Mouse (Mus musculus) MEL (cell line): ENCODE measurements at regions not wholly inside any gene's neighbourhood (a gene's known extent, or its start where the extent isn't known, plus 50 kb on each side); places are given as distances from the start of the nearest gene placed in this dataset.

Experiments used
- DNase-seq: peaks from one replicate; pipeline ENCODE4 v3.0.0; 2011; ENCODE audit warnings: low read depth, low spot score
- H3K27ac ChIP-seq: 2 replicates; pipeline ENCODE4 v1.5.1; 2012; ENCODE audit warnings: low read depth, mild to moderate bottlenecking, control low read depth, low read length, moderate library complexity; ENCODE audit not compliant: control insufficient read depth
- H3K27me3 ChIP-seq, 2 experiments: fragments of 150-350 bp in 1 of 2; sonication (generic) in 1 of 2; 2 replicates each; pipeline ENCODE4 v1.6.1; 2012; ENCODE audit warnings: low read length in 2 of 2, mild to moderate bottlenecking in 2 of 2, improper control_type of control experiment in 1 of 2, moderate library complexity in 1 of 2; ENCODE audit not compliant: insufficient read depth in 2 of 2, control insufficient read depth in 1 of 2
- H3K36me3 ChIP-seq, 2 experiments: 2 replicates each; pipeline ENCODE4 v1.6.1; 2012 to 2014; ENCODE audit warnings: low read length in 2 of 2, improper control_type of control experiment in 1 of 2, inconsistent platforms in 1 of 2, mild to moderate bottlenecking in 1 of 2; ENCODE audit not compliant: insufficient read depth in 2 of 2, control insufficient read depth in 1 of 2
- H3K4me1 ChIP-seq, 2 experiments: fragments of 150-350 bp in 1 of 2; sonication (generic) in 1 of 2; 2 replicates each; pipeline ENCODE4 v1.6.1; 2012; ENCODE audit warnings: low read length in 2 of 2, improper control_type of control experiment in 1 of 2, mild to moderate bottlenecking in 1 of 2; ENCODE audit not compliant: insufficient read depth in 2 of 2, control insufficient read depth in 1 of 2
- H3K4me3 ChIP-seq, 2 experiments: fragments of 150-350 bp in 1 of 2; sonication (generic) in 1 of 2; 2 replicates each; pipeline ENCODE4 v1.5.1; 2012; ENCODE audit warnings: low read depth in 2 of 2, low read length in 2 of 2, mild to moderate bottlenecking in 2 of 2, moderate library complexity in 2 of 2, control low read depth in 1 of 2, improper control_type of control experiment in 1 of 2; ENCODE audit not compliant: control insufficient read depth in 1 of 2, insufficient read depth in 1 of 2
- H3K79me2 ChIP-seq: 2 replicates; pipeline ENCODE4 v1.6.1; 2012; ENCODE audit warnings: mild to moderate bottlenecking, low read length, moderate library complexity; ENCODE audit not compliant: control insufficient read depth, poor library complexity, insufficient read depth
- H3K9ac ChIP-seq: 2 replicates; pipeline ENCODE4 v1.6.1; 2012; ENCODE audit warnings: low read depth, mild to moderate bottlenecking, control low read depth, low read length, moderate library complexity; ENCODE audit not compliant: control insufficient read depth, poor library complexity, severe bottlenecking
- H3K9me3 ChIP-seq: fragments of 150-350 bp; sonication (generic); replicated peaks from 2 replicates; pipeline ENCODE4 v1.6.1; 2012; ENCODE audit warnings: mild to moderate bottlenecking, low read length, improper control_type of control experiment, moderate library complexity; ENCODE audit not compliant: insufficient read depth
- CHD1 ChIP-seq: IDR thresholded peaks from 2 replicates; pipeline ENCODE4 v1.6.1; 2012; ENCODE audit warnings: low read depth, mild to moderate bottlenecking, inconsistent platforms, low read length, improper control_type of control experiment
- CHD2 ChIP-seq: IDR thresholded peaks from 2 replicates; pipeline ENCODE4 v1.6.1; 2011; ENCODE audit warnings: low read length, improper control_type of control experiment
- CTCF ChIP-seq, 3 experiments: IDR thresholded peaks in 2 of 3; conservative IDR thresholded peaks in 1 of 3; 2 replicates each; pipeline ENCODE4 v1.5.1; 2011 to 2012; ENCODE audit warnings: low read length in 3 of 3, low read depth in 2 of 3, mild to moderate bottlenecking in 2 of 3, improper control_type of control experiment in 1 of 3, inconsistent platforms in 1 of 3, mixed read lengths in 1 of 3, moderate library complexity in 1 of 3; ENCODE audit not compliant: control insufficient read depth in 1 of 3, insufficient read depth in 1 of 3, poor library complexity in 1 of 3, severe bottlenecking in 1 of 3
- ETS1 ChIP-seq: IDR thresholded peaks from 2 replicates; pipeline ENCODE4 v1.6.1; 2012; ENCODE audit warnings: low read depth, mild to moderate bottlenecking, inconsistent platforms, low read length, improper control_type of control experiment, moderate library complexity
- GATA1 ChIP-seq: IDR thresholded peaks from 2 replicates; pipeline ENCODE4 v1.6.1; 2011; ENCODE audit warnings: low read depth, low read length, improper control_type of control experiment
- HCFC1 ChIP-seq: IDR thresholded peaks from 2 replicates; pipeline ENCODE4 v1.6.1; 2012; ENCODE audit warnings: low read depth, mild to moderate bottlenecking, inconsistent platforms, low read length, improper control_type of control experiment, moderate library complexity
- JUND ChIP-seq: IDR thresholded peaks from 2 replicates; pipeline ENCODE4 v1.6.1; 2011; ENCODE audit warnings: low read depth, mild to moderate bottlenecking, improper control_type of control experiment, low read length
- KAT2A ChIP-seq: conservative IDR thresholded peaks from 2 replicates; pipeline ENCODE4 v1.6.1; 2012; ENCODE audit warnings: low read depth, low read length, improper control_type of control experiment, inconsistent platforms
- MAX ChIP-seq: IDR thresholded peaks from 2 replicates; pipeline ENCODE4 v1.6.1; 2011; ENCODE audit warnings: low read length, improper control_type of control experiment
- MAZ ChIP-seq: IDR thresholded peaks from 2 replicates; pipeline ENCODE4 v1.6.1; 2012; ENCODE audit warnings: low read depth, mild to moderate bottlenecking, inconsistent platforms, low read length, improper control_type of control experiment
- MXI1 ChIP-seq: IDR thresholded peaks from 2 replicates; pipeline ENCODE4 v1.6.1; 2011; ENCODE audit warnings: mild to moderate bottlenecking, low read depth, low read length, improper control_type of control experiment
- NELFE ChIP-seq: IDR thresholded peaks from 2 replicates; pipeline ENCODE4 v1.6.1; 2011; ENCODE audit warnings: low read depth, low read length, improper control_type of control experiment
- POLR2A ChIP-seq, 2 experiments: IDR thresholded peaks; 2 replicates each; pipeline ENCODE4 v1.6.1; 2011 to 2012; ENCODE audit warnings: low read length in 2 of 2, mild to moderate bottlenecking in 2 of 2, control low read depth in 1 of 2, improper control_type of control experiment in 1 of 2, low read depth in 1 of 2, moderate library complexity in 1 of 2; ENCODE audit not compliant: control insufficient read depth in 1 of 2, insufficient read depth in 1 of 2, poor library complexity in 1 of 2
- POLR2AphosphoS2 ChIP-seq: IDR thresholded peaks from 2 replicates; pipeline ENCODE4 v1.6.1; 2011; ENCODE audit warnings: low read length, improper control_type of control experiment
- POLR2AphosphoS5 ChIP-seq: IDR thresholded peaks from 2 replicates; pipeline ENCODE4 v1.6.1; 2012; ENCODE audit warnings: low read depth, borderline replicate concordance, mild to moderate bottlenecking, inconsistent platforms, low read length, moderate library complexity, mixed read lengths
- RAD21 ChIP-seq: IDR thresholded peaks from 2 replicates; pipeline ENCODE4 v1.6.1; 2011; ENCODE audit warnings: mild to moderate bottlenecking, low read depth, low read length, improper control_type of control experiment
- RCOR1 ChIP-seq: IDR thresholded peaks from 2 replicates; pipeline ENCODE4 v1.6.1; 2012; ENCODE audit warnings: low read depth, mild to moderate bottlenecking, inconsistent platforms, low read length, improper control_type of control experiment
- SIN3A ChIP-seq: IDR thresholded peaks from 2 replicates; pipeline ENCODE4 v1.6.1; 2012; ENCODE audit warnings: low read length, improper control_type of control experiment, inconsistent platforms
- TAL1 ChIP-seq: IDR thresholded peaks from 2 replicates; pipeline ENCODE4 v1.6.1; 2012; ENCODE audit warnings: mild to moderate bottlenecking, inconsistent platforms, low read length, moderate library complexity, mixed read lengths
- TBP ChIP-seq: IDR thresholded peaks from 2 replicates; pipeline ENCODE4 v1.8.0; 2011; ENCODE audit warnings: low read depth, low read length, improper control_type of control experiment
- TCF12 ChIP-seq: IDR thresholded peaks from 2 replicates; pipeline ENCODE4 v1.6.1; 2014; ENCODE audit warnings: low read depth, mild to moderate bottlenecking, inconsistent platforms, low read length, improper control_type of control experiment, moderate library complexity
- UBTF ChIP-seq: IDR thresholded peaks from 2 replicates; pipeline ENCODE4 v1.6.1; 2012; ENCODE audit warnings: low read depth, mild to moderate bottlenecking, inconsistent platforms, low read length, improper control_type of control experiment, moderate library complexity, borderline replicate concordance; ENCODE audit not compliant: insufficient read depth
- USF1 ChIP-seq: IDR thresholded peaks from 2 replicates; pipeline ENCODE4 v1.6.1; 2014; ENCODE audit warnings: low read depth, mild to moderate bottlenecking, inconsistent platforms, low read length, improper control_type of control experiment, moderate library complexity
- ZNF384 ChIP-seq: IDR thresholded peaks from 2 replicates; pipeline ENCODE4 v1.6.1; 2012; ENCODE audit warnings: low read depth, mild to moderate bottlenecking, inconsistent platforms, low read length, improper control_type of control experiment

GRCm38 (mm10) chr6:51127851-51128250, 304.6 kb upstream of the Nfe2l3 start:
- Histone ChIP-seq H3K4me3 (no peak overlapping the region), H3K9ac (no peak overlapping the region), H3K27me3 (no peaks in the 10 kb centered on the region), H3K9me3 (no peaks in the 10 kb centered on the region), H3K36me3 (no peaks in the 10 kb centered on the region), H3K4me1 (no peaks in the 10 kb centered on the region), H3K79me2 (no peaks in the 10 kb centered on the region), H3K27ac (no peak overlapping the region)
- no peak for DNase-seq
- TF ChIP-seq USF1 (no peak), MAZ (no peak), TCF12 (no peak), KAT2A (no peak), SIN3A (no peak), CHD1 (no peak), NELFE (no peak), POLR2AphosphoS2 (no peak), UBTF (no peak), CTCF (IDR thresholded peaks at IDR 0.05 in 2 of 3, conservative IDR thresholded peaks at IDR 0.05 in 1 of 3; ENCODE audit: control insufficient read depth in 1 of 3, insufficient read depth in 1 of 3, low read depth in 2 of 3, low read length in 3 of 3, poor library complexity in 1 of 3, severe bottlenecking in 1 of 3) (no peak), JUND (no peak), POLR2AphosphoS5 (no peak), GATA1 (no peak), MXI1 (no peak)

- H3K9ac ChIP-seq: no peak overlapping the region
- H3K79me2 ChIP-seq: no peaks in the 10 kb centered on the region
- H3K27me3 ChIP-seq: no peaks in the 10 kb centered on the region
- no peaks in the 10 kb centered on the region for H3K4me1 ChIP-seq
- no peaks in the 10 kb centered on the region for H3K9me3 ChIP-seq
- DNase-seq: no peak
- H3K4me3 ChIP-seq: no peak overlapping the region
- no peaks in the 10 kb centered on the region for H3K36me3 ChIP-seq
- H3K27ac ChIP-seq: no peak overlapping the region
- TF ChIP-seq KAT2A (no peak), ETS1 (no peak), HCFC1 (no peak), POLR2AphosphoS2 (no peak), JUND (no peak), GATA1 (no peak), RCOR1 (no peak), MAX (no peak), CHD2 (no peak), NELFE (no peak), RAD21 (no peak), TAL1 (no peak), POLR2A (IDR thresholded peaks at IDR 0.05; ENCODE audit: control insufficient read depth in 1 of 2, insufficient read depth in 1 of 2, low read depth in 1 of 2, low read length in 2 of 2, poor library complexity in 1 of 2) (no peak), TBP (no peak), ZNF384 (no peak), CHD1 (no peak)
Observed at GRCm38 (mm10) chr6:51129096-51129495, 303.4 kb upstream of the Nfe2l3 start.
